Mouse (Mus musculus): Measurements from ENCODE around the gene Carmil2.

- TF ChIP-seq CTCF (conservative IDR thresholded peaks at IDR 0.05; ENCODE audit: low read length) (no peak), NANOG (IDR thresholded peaks at IDR 0.05; ENCODE audit: borderline replicate concordance, low read length) (no peak), POU5F1 (IDR thresholded peaks at IDR 0.05; ENCODE audit: borderline replicate concordance, low read length) (no peak)
Observed at GRCm38 (mm10) chr8:105688242-105688752, 2.2 kb downstream of the Carmil2 start.
